Mouse (Mus musculus) ovary, postnatal 10 days (tissue): ENCODE data around the gene Mier2.
A peak's percentile ranks its signal among the peaks of the same experiment; 100 is the strongest.

Source experiments
- DNase-seq: peaks from one replicate; pipeline ENCODE4 v3.0.0; 2022; ENCODE audit warnings: low spot score

The Mier2 gene

GRCm38 (mm10) chr10:79554330-79555237 is at the start of gene Mier2:
Gene Mier2, minus strand, starts transcription at chr10:79555199.
- DNase-seq, result peak; percentile 60

- DNase-seq, result no peak
These were observed 42.9 kb upstream of the Mier2 start for GRCm38 (mm10) chr10:79597936-79598230.

- no peak for DNase-seq
These were observed 42.3 kb upstream of the Mier2 start for GRCm38 (mm10) chr10:79597051-79597935.

GRCm38 (mm10) chr10:79595590-79595929 is 40.6 kb upstream of the Mier2 start:
- DNase-seq, result no peak

- DNase-seq, result no peak
These were observed 40.0 kb upstream of the Mier2 start for GRCm38 (mm10) chr10:79594872-79595589.

- no peak for DNase-seq
These were observed 39.1 kb upstream of the Mier2 start for GRCm38 (mm10) chr10:79594111-79594510.

GRCm38 (mm10) chr10:79590702-79591101 is 35.7 kb upstream of the Mier2 start:
- no peak for DNase-seq

GRCm38 (mm10) chr10:79587752-79588126 is 32.7 kb upstream of the Mier2 start:
- no peak for DNase-seq

GRCm38 (mm10) chr10:79587061-79587751 is 32.2 kb upstream of the Mier2 start, which contains the start of gene Theg:
Gene Theg, minus strand, starts transcription at chr10:79587331.
- no peak for DNase-seq

- no peak for DNase-seq
These were observed 31.2 kb upstream of the Mier2 start for GRCm38 (mm10) chr10:79586243-79586642.

GRCm38 (mm10) chr10:79585723-79586122 is 30.7 kb upstream of the Mier2 start:
- no peak for DNase-seq

- no peak for DNase-seq
These were observed 30.1 kb upstream of the Mier2 start for GRCm38 (mm10) chr10:79585136-79585535.

GRCm38 (mm10) chr10:79584426-79584825 is 29.4 kb upstream of the Mier2 start:
- no peak for DNase-seq

GRCm38 (mm10) chr10:79584021-79584420 is 29.0 kb upstream of the Mier2 start:
- DNase-seq, result no peak

GRCm38 (mm10) chr10:79581501-79581900 is 26.5 kb upstream of the Mier2 start:
- no peak for DNase-seq

GRCm38 (mm10) chr10:79580811-79581210 is 25.8 kb upstream of the Mier2 start:
- DNase-seq, result no peak

GRCm38 (mm10) chr10:79580356-79580755 is 25.4 kb upstream of the Mier2 start:
- DNase-seq, result no peak

GRCm38 (mm10) chr10:79579781-79580180 is 24.8 kb upstream of the Mier2 start:
- no peak for DNase-seq

GRCm38 (mm10) chr10:79578891-79579290 is 23.9 kb upstream of the Mier2 start:
- no peak for DNase-seq

- no peak for DNase-seq
These were observed 23.3 kb upstream of the Mier2 start for GRCm38 (mm10) chr10:79578276-79578675.

GRCm38 (mm10) chr10:79577376-79577775 is 22.4 kb upstream of the Mier2 start:
- no peak for DNase-seq

GRCm38 (mm10) chr10:79575754-79576153 is 20.8 kb upstream of the Mier2 start:
- no peak for DNase-seq
